Mouse (Mus musculus): ENCODE data around the gene Pfkfb3. TPM values are rescaled to one million over a fixed set of nuclear protein-coding genes. Genes with fewer than 3 reads are reported as not detected.

The Pfkfb3 gene
- polyA plus RNA-seq, 1 experiment from 2014 or later: 3.3 TPM

- Histone ChIP-seq H3K4me1 (ENCODE audit: insufficient read depth) (peaks cover 12% of the 10 kb centered on the region), H3K27me3 (ENCODE audit: insufficient read depth, low read length) (no peaks in the 10 kb centered on the region), H3K4me3 (ENCODE audit: low read depth, low read length) (no peak overlapping the region), H3K9me3 (ENCODE audit: low read length) (no peaks in the 10 kb centered on the region), H3K4me2 (ENCODE audit: low read depth, low read length) (no peak overlapping the region), H3K9ac (replicated peaks) (no peak overlapping the region), H3K27ac (ENCODE audit: low read depth) (no peak overlapping the region), H3K36me3 (replicated peaks; ENCODE audit: insufficient read depth, low read length) (no peaks in the 10 kb centered on the region)
- no peak for DNase-seq
- ATAC-seq: peak; percentile 47
- 37% methylated on average over 4 of the region's 4 CpGs for WGBS (ENCODE audit: insufficient replicate concordance)
- TF ChIP-seq CTCF (IDR thresholded peaks at IDR 0.05; ENCODE audit: low read depth): no peak
- TF ChIP-seq EP300 (IDR thresholded peaks at IDR 0.05; ENCODE audit: low read depth): no peak
Measured at GRCm38 (mm10) chr2:11441864-11442263, 112.0 kb downstream of the Pfkfb3 start.

- peak; percentile 50; the same call in 1 of the 2 replicates for ATAC-seq
- no peak for DNase-seq
- Histone ChIP-seq H3K27ac (ENCODE audit: low read depth) (no peak overlapping the region), H3K4me3 (ENCODE audit: low read depth, low read length) (no peak overlapping the region), H3K4me1 (ENCODE audit: insufficient read depth) (peaks cover 12% of the 10 kb centered on the region), H3K9ac (replicated peaks) (no peak overlapping the region), H3K36me3 (replicated peaks; ENCODE audit: insufficient read depth, low read length) (no peaks in the 10 kb centered on the region), H3K9me3 (ENCODE audit: low read length) (no peaks in the 10 kb centered on the region), H3K4me2 (ENCODE audit: low read depth, low read length) (no peak overlapping the region), H3K27me3 (ENCODE audit: insufficient read depth, low read length) (no peaks in the 10 kb centered on the region)
- 66% methylated on average over 12 of the region's 12 CpGs for WGBS (ENCODE audit: insufficient replicate concordance)
- TF ChIP-seq CTCF (IDR thresholded peaks at IDR 0.05; ENCODE audit: low read depth) (no peak), EP300 (IDR thresholded peaks at IDR 0.05; ENCODE audit: low read depth) (no peak)
Measured at GRCm38 (mm10) chr2:11438231-11438954, 115.5 kb downstream of the Pfkfb3 start.

GRCm38 (mm10) chr2:11436353-11436752 is 117.5 kb downstream of the Pfkfb3 start:
- Histone ChIP-seq H3K36me3 (replicated peaks; ENCODE audit: insufficient read depth, low read length) (no peaks in the 10 kb centered on the region), H3K27me3 (ENCODE audit: insufficient read depth, low read length) (no peaks in the 10 kb centered on the region), H3K4me3 (ENCODE audit: low read depth, low read length) (no peak overlapping the region), H3K9me3 (ENCODE audit: low read length) (no peaks in the 10 kb centered on the region), H3K4me2 (ENCODE audit: low read depth, low read length) (no peak overlapping the region), H3K4me1 (ENCODE audit: insufficient read depth) (peaks cover 2% of the 10 kb centered on the region), H3K27ac (ENCODE audit: low read depth) (no peak overlapping the region), H3K9ac (replicated peaks) (no peak overlapping the region)
- 86% methylated on average over 11 of the region's 11 CpGs for WGBS (ENCODE audit: insufficient replicate concordance)
- TF ChIP-seq EP300 (IDR thresholded peaks at IDR 0.05; ENCODE audit: low read depth) (no peak), CTCF (IDR thresholded peaks at IDR 0.05; ENCODE audit: low read depth) (no peak)
- no peak for ATAC-seq
- DNase-seq: no peak

- DNase-seq (no peak), ATAC-seq (no peak)
- Histone ChIP-seq H3K4me3 (ENCODE audit: low read depth, low read length) (no peak overlapping the region), H3K4me1 (ENCODE audit: insufficient read depth) (peaks cover 21% of the 10 kb centered on the region), H3K27me3 (ENCODE audit: insufficient read depth, low read length) (no peaks in the 10 kb centered on the region), H3K36me3 (replicated peaks; ENCODE audit: insufficient read depth, low read length) (no peaks in the 10 kb centered on the region), H3K4me2 (ENCODE audit: low read depth, low read length) (no peak overlapping the region), H3K9me3 (ENCODE audit: low read length) (no peaks in the 10 kb centered on the region), H3K9ac (replicated peaks) (no peak overlapping the region), H3K27ac (ENCODE audit: low read depth) (no peak overlapping the region)
- TF ChIP-seq EP300 (IDR thresholded peaks at IDR 0.05; ENCODE audit: low read depth) (no peak), CTCF (IDR thresholded peaks at IDR 0.05; ENCODE audit: low read depth) (no peak)
- 85% methylated on average over 5 of the region's 5 CpGs for WGBS (ENCODE audit: insufficient replicate concordance)
Measured at GRCm38 (mm10) chr2:11433353-11433752, 120.5 kb downstream of the Pfkfb3 start.

- WGBS (ENCODE audit: insufficient replicate concordance): 12% methylated on average over 3 of the region's 3 CpGs
Measured at GRCm38 (mm10) chr2:11429538-11429937, 124.3 kb downstream of the Pfkfb3 start.

GRCm38 (mm10) chr2:11428621-11429020 is 125.3 kb downstream of the Pfkfb3 start:
- Histone ChIP-seq H3K9ac (replicated peaks) (no peak overlapping the region), H3K27me3 (ENCODE audit: insufficient read depth, low read length) (no peaks in the 10 kb centered on the region), H3K9me3 (ENCODE audit: low read length) (no peaks in the 10 kb centered on the region), H3K4me1 (ENCODE audit: insufficient read depth) (peaks cover 32% of the 10 kb centered on the region), H3K4me2 (ENCODE audit: low read depth, low read length) (no peak overlapping the region), H3K4me3 (ENCODE audit: low read depth, low read length) (no peak overlapping the region), H3K36me3 (replicated peaks; ENCODE audit: insufficient read depth, low read length) (no peaks in the 10 kb centered on the region), H3K27ac (ENCODE audit: low read depth) (0 out of 2 replicates have a peak overlapping the region, but pooled peaks have one; percentile 22)
- TF ChIP-seq EP300 (IDR thresholded peaks at IDR 0.05; ENCODE audit: low read depth): no peak
- TF ChIP-seq CTCF (IDR thresholded peaks at IDR 0.05; ENCODE audit: low read depth): no peak
- DNase-seq (no peak), ATAC-seq (no peak)
- 78% methylated on average over 4 of the region's 4 CpGs for WGBS (ENCODE audit: insufficient replicate concordance)

More at GRCm38 (mm10) chr2:11429538-11429937, 124.3 kb downstream of the Pfkfb3 start:
- no peak for TF ChIP-seq CTCF (IDR thresholded peaks at IDR 0.05; ENCODE audit: low read depth)
- TF ChIP-seq EP300 (IDR thresholded peaks at IDR 0.05; ENCODE audit: low read depth): 0 out of 2 replicates have a peak, but pooled peaks have one; percentile 9
- peak; percentile 64 for DNase-seq
- Histone ChIP-seq H3K4me1 (ENCODE audit: insufficient read depth) (peaks cover 32% of the 10 kb centered on the region), H3K27ac (ENCODE audit: low read depth) (peak overlapping the region; percentile 62; the same call in 1 of the 2 replicates), H3K36me3 (replicated peaks; ENCODE audit: insufficient read depth, low read length) (no peaks in the 10 kb centered on the region), H3K4me3 (ENCODE audit: low read depth, low read length) (no peak overlapping the region), H3K9ac (replicated peaks) (no peak overlapping the region), H3K4me2 (ENCODE audit: low read depth, low read length) (no peak overlapping the region), H3K9me3 (ENCODE audit: low read length) (no peaks in the 10 kb centered on the region), H3K27me3 (ENCODE audit: insufficient read depth, low read length) (no peaks in the 10 kb centered on the region)
- peak; percentile 92 for ATAC-seq
